Mouse (Mus musculus): ENCODE data around the gene Lyzl4. TPM values are rescaled to one million over a fixed set of nuclear protein-coding genes. Genes with fewer than 3 reads are reported as not detected.

Lyzl4 gene
- polyA plus RNA-seq, 1 experiment from 2014 or later, result not detected

- DNase-seq (ENCODE audit: low spot score), result peak; percentile 77
- Histone ChIP-seq H3K27ac (peak within 1 kb of the TSS; percentile 78), H3K36me3 (no peaks in the 10 kb centered on the region), H3K9me3 (no peaks in the 10 kb centered on the region), H3K4me3 (peak within 1 kb of the TSS; percentile 62), H3K4me1 (replicated peaks) (peaks cover 23% of the 10 kb centered on the region), H3K27me3 (ENCODE audit: insufficient read depth, poor library complexity, severe bottlenecking) (peaks cover 76% of the 10 kb centered on the region)
- WGBS, result under 1% methylated on average over 79 of the region's 79 CpGs
Measured at GRCm38 (mm10) chr9:121642401-121643181, 695 bp upstream of the Lyzl4 start, which contains the start of gene Vipr1. Vipr1 (plus strand) TSS chr9:121642716.

- Histone ChIP-seq H3K27me3 (ENCODE audit: insufficient read depth, poor library complexity, severe bottlenecking) (peaks cover 83% of the 10 kb centered on the region), H3K9me3 (no peaks in the 10 kb centered on the region), H3K36me3 (no peaks in the 10 kb centered on the region), H3K4me3 (peak overlapping the region; percentile 62), H3K27ac (peak overlapping the region; percentile 78; the same call in 1 of the 2 replicates), H3K4me1 (replicated peaks) (peaks cover 23% of the 10 kb centered on the region)
- 12% methylated on average over 27 of the region's 27 CpGs for WGBS
- no peak for DNase-seq (ENCODE audit: low spot score)
Measured at GRCm38 (mm10) chr9:121641235-121641915, 521 bp downstream of the Lyzl4 start.

GRCm38 (mm10) chr9:121639790-121640189 lies 2.1 kb downstream of the Lyzl4 start:
- WGBS, result 50% methylated on average over 16 of the region's 16 CpGs
- no peak overlapping the region for H3K27ac ChIP-seq
- H3K27me3 ChIP-seq (ENCODE audit: insufficient read depth, poor library complexity, severe bottlenecking), result peaks cover 90% of the 10 kb centered on the region
- no peaks in the 10 kb centered on the region for H3K36me3 ChIP-seq
- peaks cover 23% of the 10 kb centered on the region for H3K4me1 ChIP-seq (replicated peaks)
- no peak for DNase-seq (ENCODE audit: low spot score)
- no peaks in the 10 kb centered on the region for H3K9me3 ChIP-seq
- H3K4me3 ChIP-seq, result no peak overlapping the region

GRCm38 (mm10) chr9:121635835-121636576 lies 5.9 kb downstream of the Lyzl4 start:
- Histone ChIP-seq H3K36me3 (no peaks in the 10 kb centered on the region), H3K27ac (no peak overlapping the region), H3K4me3 (no peak overlapping the region), H3K4me1 (replicated peaks) (no peaks in the 10 kb centered on the region), H3K9me3 (no peaks in the 10 kb centered on the region), H3K27me3 (ENCODE audit: insufficient read depth, poor library complexity, severe bottlenecking) (peaks cover 52% of the 10 kb centered on the region)
- WGBS, result 61% methylated on average over 7 of the region's 7 CpGs
- no peak for DNase-seq (ENCODE audit: low spot score)

- H3K4me3 ChIP-seq, result no peak overlapping the region
- H3K27me3 ChIP-seq (ENCODE audit: insufficient read depth, poor library complexity, severe bottlenecking), result peaks cover 25% of the 10 kb centered on the region
- H3K9me3 ChIP-seq, result no peaks in the 10 kb centered on the region
- H3K4me1 ChIP-seq (replicated peaks), result no peaks in the 10 kb centered on the region
- no peaks in the 10 kb centered on the region for H3K36me3 ChIP-seq
- H3K27ac ChIP-seq, result no peak overlapping the region
- DNase-seq (ENCODE audit: low spot score), result no peak
- 82% methylated on average over 6 of the region's 6 CpGs for WGBS
Measured at GRCm38 (mm10) chr9:121633306-121633705, 8.6 kb downstream of the Lyzl4 start.

GRCm38 (mm10) chr9:121632891-121633290 lies 9.0 kb downstream of the Lyzl4 start:
- Histone ChIP-seq H3K4me3 (no peak overlapping the region), H3K27me3 (ENCODE audit: insufficient read depth, poor library complexity, severe bottlenecking) (peaks cover 21% of the 10 kb centered on the region), H3K4me1 (replicated peaks) (no peaks in the 10 kb centered on the region), H3K27ac (no peak overlapping the region), H3K9me3 (no peaks in the 10 kb centered on the region), H3K36me3 (no peaks in the 10 kb centered on the region)
- 87% methylated on average over 10 of the region's 10 CpGs for WGBS
- no peak for DNase-seq (ENCODE audit: low spot score)

- Histone ChIP-seq H3K27ac (no peak overlapping the region), H3K27me3 (ENCODE audit: insufficient read depth, poor library complexity, severe bottlenecking) (peaks cover 14% of the 10 kb centered on the region; the same call in 1 of the 2 replicates), H3K4me3 (no peak overlapping the region), H3K4me1 (replicated peaks) (no peaks in the 10 kb centered on the region), H3K36me3 (no peaks in the 10 kb centered on the region), H3K9me3 (no peaks in the 10 kb centered on the region)
- 70% methylated on average over 4 of the region's 4 CpGs for WGBS
- DNase-seq (ENCODE audit: low spot score), result no peak
Measured at GRCm38 (mm10) chr9:121631946-121632345, 9.9 kb downstream of the Lyzl4 start.

GRCm38 (mm10) chr9:121630627-121631026 lies 11.3 kb downstream of the Lyzl4 start:
- H3K36me3 ChIP-seq, result no peaks in the 10 kb centered on the region
- H3K4me1 ChIP-seq (replicated peaks), result no peaks in the 10 kb centered on the region
- WGBS, result 91% methylated on average over 1 of the region's 1 CpGs
- no peak overlapping the region for H3K4me3 ChIP-seq
- no peak for DNase-seq (ENCODE audit: low spot score)
- H3K27ac ChIP-seq, result no peak overlapping the region
- H3K9me3 ChIP-seq, result no peaks in the 10 kb centered on the region
- H3K27me3 ChIP-seq (ENCODE audit: insufficient read depth, poor library complexity, severe bottlenecking), result peaks cover 3% of the 10 kb centered on the region; the same call in 1 of the 2 replicates

GRCm38 (mm10) chr9:121624920-121625319 lies 17.0 kb downstream of the Lyzl4 start:
- Histone ChIP-seq H3K27me3 (ENCODE audit: insufficient read depth, poor library complexity, severe bottlenecking) (no peaks in the 10 kb centered on the region), H3K36me3 (no peaks in the 10 kb centered on the region), H3K4me3 (no peak overlapping the region), H3K4me1 (replicated peaks) (no peaks in the 10 kb centered on the region), H3K27ac (no peak overlapping the region), H3K9me3 (no peaks in the 10 kb centered on the region)
- DNase-seq (ENCODE audit: low spot score), result no peak
- 87% methylated on average over 2 of the region's 2 CpGs for WGBS

- DNase-seq (ENCODE audit: low spot score), result no peak
- Histone ChIP-seq H3K27me3 (ENCODE audit: insufficient read depth, poor library complexity, severe bottlenecking) (no peaks in the 10 kb centered on the region), H3K4me1 (replicated peaks) (no peaks in the 10 kb centered on the region), H3K9me3 (no peaks in the 10 kb centered on the region), H3K27ac (no peak overlapping the region), H3K36me3 (no peaks in the 10 kb centered on the region), H3K4me3 (no peak overlapping the region)
- 86% methylated on average over 4 of the region's 4 CpGs for WGBS
Measured at GRCm38 (mm10) chr9:121623235-121623634, 18.7 kb downstream of the Lyzl4 start.

- Histone ChIP-seq H3K36me3 (no peaks in the 10 kb centered on the region), H3K9me3 (no peaks in the 10 kb centered on the region), H3K4me3 (no peak overlapping the region), H3K4me1 (replicated peaks) (0 out of 2 replicates have a peak, but pooled peaks cover 5% of the 10 kb centered on the region), H3K27ac (no peak overlapping the region), H3K27me3 (ENCODE audit: insufficient read depth, poor library complexity, severe bottlenecking) (no peaks in the 10 kb centered on the region)
- DNase-seq (ENCODE audit: low spot score), result no peak
- WGBS, result 69% methylated on average over 7 of the region's 7 CpGs
Measured at GRCm38 (mm10) chr9:121619441-121619840, 22.5 kb downstream of the Lyzl4 start.

GRCm38 (mm10) chr9:121616471-121616870 lies 25.4 kb downstream of the Lyzl4 start:
- Histone ChIP-seq H3K4me1 (replicated peaks) (peaks cover 17% of the 10 kb centered on the region), H3K4me3 (no peak overlapping the region), H3K27ac (no peak overlapping the region), H3K9me3 (0 out of 2 replicates have a peak, but pooled peaks cover 3% of the 10 kb centered on the region), H3K27me3 (ENCODE audit: insufficient read depth, poor library complexity, severe bottlenecking) (no peaks in the 10 kb centered on the region), H3K36me3 (no peaks in the 10 kb centered on the region)
- peak; percentile 33 for DNase-seq (ENCODE audit: low spot score)
- WGBS, result 51% methylated on average over 3 of the region's 3 CpGs
